Mouse (Mus musculus) G1E (cell line): ENCODE results near the gene Ankrd31.

ENCODE experiments used
- CTCF ChIP-seq: IDR thresholded peaks from 2 replicates; pipeline ENCODE4 v1.5.1; 2012; ENCODE audit warnings: low read depth, low read length, inconsistent platforms, mixed read lengths
- GATA1 ChIP-seq: IDR thresholded peaks from 2 replicates; pipeline ENCODE4 v1.6.1; 2012; ENCODE audit warnings: borderline replicate concordance, low read length, inconsistent platforms, mixed read lengths

GRCm38 (mm10) chr13:96795301-96795700 is 47.2 kb downstream of the Ankrd31 start:
- TF ChIP-seq CTCF (no peak), GATA1 (no peak)
